Mouse (Mus musculus) kidney, adult 2 months (tissue): ENCODE measurements around the gene Abl1.

ENCODE experiments used
- CTCF ChIP-seq: fragments of 200-500 bp; conservative IDR thresholded peaks from 2 replicates; pipeline ENCODE4 v1.5.1; 2011; ENCODE audit warnings: low read depth, mild to moderate bottlenecking, control low read depth, low read length, moderate library complexity, mixed read lengths; ENCODE audit not compliant: insufficient read depth, insufficient read length
- POLR2A ChIP-seq: fragments of 200-500 bp; IDR thresholded peaks from one replicate; pipeline ENCODE4 v1.6.1; 2011; ENCODE audit warnings: low read depth, low read length, control low read depth

DNA sequence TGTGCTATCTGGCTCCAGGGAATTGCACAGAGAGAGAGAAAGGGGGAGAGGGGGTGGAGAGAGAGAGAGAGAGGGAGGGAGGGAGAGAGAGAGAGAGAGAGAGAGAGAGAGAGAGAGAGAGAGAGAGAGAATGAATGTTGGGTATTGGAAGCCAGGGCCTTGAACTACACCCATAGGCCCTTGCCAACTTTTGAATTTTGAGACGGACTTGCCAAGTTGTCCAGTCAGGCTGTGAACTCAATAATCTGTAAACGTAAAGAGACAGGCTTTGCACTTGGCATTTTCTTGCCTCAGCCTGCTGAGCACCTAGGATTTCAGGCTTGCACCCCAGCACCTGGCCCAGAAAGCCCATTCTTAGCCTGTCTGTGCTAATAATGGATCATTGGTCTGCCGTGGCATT lies 74.0 kb downstream of the Abl1 start:
- TF ChIP-seq CTCF = no peak
- no peak for TF ChIP-seq POLR2A
